Mouse (Mus musculus) kidney, adult 2 months (tissue): ENCODE results near the gene Ncf4.

Experiments used
- CTCF ChIP-seq: fragments of 200-500 bp; conservative IDR thresholded peaks from 2 replicates; pipeline ENCODE4 v1.5.1; 2011; ENCODE audit warnings: low read depth, mild to moderate bottlenecking, control low read depth, low read length, moderate library complexity, mixed read lengths; ENCODE audit not compliant: insufficient read depth, insufficient read length
- POLR2A ChIP-seq: fragments of 200-500 bp; IDR thresholded peaks from one replicate; pipeline ENCODE4 v1.6.1; 2011; ENCODE audit warnings: low read depth, low read length, control low read depth

DNA sequence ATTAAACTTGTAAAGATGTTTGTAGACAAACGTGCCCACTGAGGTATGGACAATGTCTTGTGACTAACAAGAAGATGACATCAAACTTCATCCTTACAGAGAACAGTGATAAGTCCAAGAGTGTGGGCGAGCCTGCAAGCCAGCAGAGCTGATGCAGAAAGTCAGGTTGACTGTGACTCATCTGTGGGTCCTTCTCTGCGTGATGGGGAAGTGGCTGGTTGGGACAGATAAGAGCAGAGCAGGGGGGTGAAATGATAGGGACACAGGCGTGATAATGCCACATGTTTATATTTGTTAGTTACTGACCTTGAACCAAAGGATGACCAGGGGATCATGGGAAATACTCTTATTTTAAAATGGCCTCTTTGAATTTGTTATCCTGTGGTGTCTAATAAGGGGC is 23.3 kb downstream of the Ncf4 start:
- TF ChIP-seq POLR2A = no peak
- TF ChIP-seq CTCF = no peak
